Mouse (Mus musculus): ENCODE results near the gene Cldn4. TPM values are rescaled to one million over a fixed set of nuclear protein-coding genes. Genes with fewer than 3 reads are reported as not detected.

The Cldn4 gene
- total and polyA plus RNA-seq, 3 experiments: 0.17 to 0.51 TPM; not detected in 1

GRCm38 (mm10) chr5:134932179-134932902, 14.4 kb downstream of the Cldn4 start, which contains the start of gene Mettl27:
Mettl27 (plus strand) TSS chr5:134932368.
- H3K4me1 ChIP-seq (ENCODE audit: control insufficient read depth in 1 of 2, insufficient read depth in 2 of 2): peaks cover 5 to 28% of the 10 kb centered on the region in 2 experiments; a peak in 3 of 4 replicates
- peaks cover 35% of the 10 kb centered on the region for H3K27me3 ChIP-seq (replicated peaks)
- peak; percentile 35; the same call in 1 of the 2 replicates for TF ChIP-seq ELF1 (IDR thresholded peaks at IDR 0.05; ENCODE audit: low read depth, low read length)
- peak; percentile 66; the same call in 1 of the 2 replicates for TF ChIP-seq SIN3A (IDR thresholded peaks at IDR 0.05; ENCODE audit: low read length)
- TF ChIP-seq ZC3H11A (IDR thresholded peaks at IDR 0.05; ENCODE audit: low read depth, low read length): no peak
- no peak for TF ChIP-seq ZKSCAN1 (IDR thresholded peaks at IDR 0.05; ENCODE audit: borderline replicate concordance, low read depth, low read length)
- no peak for TF ChIP-seq HCFC1 (IDR thresholded peaks at IDR 0.05; ENCODE audit: low read depth, low read length)
- no peak for TF ChIP-seq MAFK (IDR thresholded peaks at IDR 0.05; ENCODE audit: insufficient replicate concordance, low read length)
- TF ChIP-seq TCF12 (IDR thresholded peaks at IDR 0.05; ENCODE audit: low read depth, low read length): no peak
- no peak for TF ChIP-seq USF1 (IDR thresholded peaks at IDR 0.05; ENCODE audit: low read depth, low read length)
- 0 out of 2 replicates have a peak, but pooled peaks have one; percentile 20 for TF ChIP-seq NELFE (IDR thresholded peaks at IDR 0.05; ENCODE audit: low read depth, low read length)
- TF ChIP-seq NRF1 (IDR thresholded peaks at IDR 0.05; ENCODE audit: low read depth, low read length): no peak
- peak; percentile 56; the same call in 1 of the 2 replicates for TF ChIP-seq MXI1 (IDR thresholded peaks at IDR 0.05; ENCODE audit: low read depth, low read length)
- no peak for TF ChIP-seq RCOR1 (conservative IDR thresholded peaks at IDR 0.05; ENCODE audit: low read depth, low read length)
- peak; percentile 92 for TF ChIP-seq BHLHE40 (IDR thresholded peaks at IDR 0.05; ENCODE audit: low read depth, low read length)
- TF ChIP-seq MAX (IDR thresholded peaks at IDR 0.05; ENCODE audit: low read length): peak; percentile 78
- TF ChIP-seq PAX5 (IDR thresholded peaks at IDR 0.05; ENCODE audit: low read length): no peak
- TF ChIP-seq POLR2A (IDR thresholded peaks at IDR 0.05; ENCODE audit: low read depth, low read length): peak; percentile 43; the same call in 1 of the 2 replicates
- no peak for TF ChIP-seq RAD21 (IDR thresholded peaks at IDR 0.05; ENCODE audit: low read depth, low read length)
- H3K9me3 ChIP-seq (replicated peaks; ENCODE audit: low read length): peaks cover 28% of the 10 kb centered on the region
- peak within 1 kb of the TSS; percentile 49 to 89 (median 71) for H3K4me3 ChIP-seq (replicated peaks in 1 of 3; ENCODE audit: low read depth in 2 of 3, low read length in 2 of 3, poor library complexity in 1 of 3)
- no peaks in the 10 kb centered on the region for H3K36me3 ChIP-seq (replicated peaks in 1 of 2; ENCODE audit: control insufficient read depth in 1 of 2, insufficient read depth in 1 of 2, low read length in 1 of 2)
- no peak within 1 kb of the TSS for H3K27ac ChIP-seq (ENCODE audit: insufficient read depth, low read depth)
- dilution Hi-C loops (cut with MboI; ENCODE audit: extremely low pct_ligation_motif_present, extremely low pct_unique_long_range_greater_than_20kb, low sequenced_read_pairs) (no loop called here), in situ Hi-C loops (cut with MboI; ENCODE audit: low pct_ligation_motif_present, low pct_unique_long_range_greater_than_20kb, low sequenced_read_pairs) (no loop called here)
- no peaks in the 10 kb centered on the region for H3K79me2 ChIP-seq (replicated peaks; ENCODE audit: control insufficient read depth, extremely low read depth, insufficient read depth, poor library complexity, severe bottlenecking)
- peak within 1 kb of the TSS; percentile 75 for H3K9ac ChIP-seq (ENCODE audit: insufficient read depth, low read depth)
- DNase-seq (ENCODE audit: extremely low read depth): peak; percentile 67
- H3K4me2 ChIP-seq (ENCODE audit: insufficient read depth, low read depth, poor library complexity, severe bottlenecking): peak within 1 kb of the TSS; percentile 68

GRCm38 (mm10) chr5:134929988-134930387, 16.7 kb downstream of the Cldn4 start:
- TF ChIP-seq CHD1 (IDR thresholded peaks at IDR 0.05; ENCODE audit: low read depth, low read length) (no peak), GABPA (IDR thresholded peaks at IDR 0.05; ENCODE audit: insufficient replicate concordance, low read depth, low read length) (no peak), UBTF (IDR thresholded peaks at IDR 0.05; ENCODE audit: low read depth, low read length) (no peak), MAZ (IDR thresholded peaks at IDR 0.05; ENCODE audit: low read depth, low read length) (no peak), KAT2A (IDR thresholded peaks at IDR 0.05; ENCODE audit: insufficient replicate concordance, low read length) (no peak), IRF4 (IDR thresholded peaks at IDR 0.05; ENCODE audit: low read depth, low read length) (no peak)
- no peak overlapping the region for H3K9ac ChIP-seq (ENCODE audit: insufficient read depth, low read depth)
- peaks cover 5 to 14% of the 10 kb centered on the region in 2 experiments; a peak in 2 of 4 replicates for H3K4me1 ChIP-seq (ENCODE audit: control insufficient read depth in 1 of 2, insufficient read depth in 2 of 2)
- in situ Hi-C loops (cut with MboI; ENCODE audit: low pct_ligation_motif_present, low pct_unique_long_range_greater_than_20kb, low sequenced_read_pairs): no loop called here
- H3K36me3 ChIP-seq (replicated peaks in 1 of 2; ENCODE audit: control insufficient read depth in 1 of 2, insufficient read depth in 1 of 2, low read length in 1 of 2): no peaks in the 10 kb centered on the region
- peaks cover 17% of the 10 kb centered on the region for H3K9me3 ChIP-seq (replicated peaks; ENCODE audit: low read length)
- H3K27ac ChIP-seq (ENCODE audit: insufficient read depth, low read depth): no peak overlapping the region
- no peaks in the 10 kb centered on the region for H3K79me2 ChIP-seq (replicated peaks; ENCODE audit: control insufficient read depth, extremely low read depth, insufficient read depth, poor library complexity, severe bottlenecking)
- no peak overlapping the region for H3K4me3 ChIP-seq (replicated peaks in 1 of 3; ENCODE audit: low read depth in 2 of 3, low read length in 2 of 3, poor library complexity in 1 of 3)
- peaks cover 52% of the 10 kb centered on the region for H3K27me3 ChIP-seq (replicated peaks)
- no peak overlapping the region for H3K4me2 ChIP-seq (ENCODE audit: insufficient read depth, low read depth, poor library complexity, severe bottlenecking)
- dilution Hi-C loops (cut with MboI; ENCODE audit: extremely low pct_ligation_motif_present, extremely low pct_unique_long_range_greater_than_20kb, low sequenced_read_pairs): no loop called here
- DNase-seq (ENCODE audit: extremely low read depth): no peak
